Mouse (Mus musculus) stomach, embryonic 14.5 days (tissue): ENCODE measurements around the gene 3110018I06Rik. TPM values are rescaled to one million over a fixed set of nuclear protein-coding genes. Genes with fewer than 3 reads are reported as not detected.

Source experiments
- ATAC-seq: fragments of 200-750 bp; cut with Nextera tagmentation; 2 replicates; pipeline ENCODE4 v1.8.0; 2017; ENCODE audit warnings: low read depth, moderate TSS enrichment; ENCODE audit not compliant: insufficient number of reproducible peaks, insufficient read depth, low FRiP score
- H3K27ac ChIP-seq: fragments of 300-500 bp; sonication (generic); 2 replicates; pipeline ENCODE4 v1.5.1; 2014; ENCODE audit warnings: mild to moderate bottlenecking, low read length, moderate library complexity, mixed read lengths
- H3K27me3 ChIP-seq: fragments of 300-500 bp; sonication (generic); 2 replicates; pipeline ENCODE4 v1.6.1; 2014; ENCODE audit warnings: low read length, control low read depth, mixed read lengths; ENCODE audit not compliant: control insufficient read depth, insufficient read depth
- H3K36me3 ChIP-seq: fragments of 300-500 bp; sonication (generic); 2 replicates; pipeline ENCODE4 v1.6.1; 2014; ENCODE audit warnings: mild to moderate bottlenecking, control low read depth, low read length, moderate library complexity, mixed read lengths; ENCODE audit not compliant: control insufficient read depth, insufficient read depth
- H3K4me1 ChIP-seq: fragments of 300-500 bp; sonication (generic); 2 replicates; pipeline ENCODE4 v1.6.1; 2014; ENCODE audit warnings: low read length, control low read depth, mixed read lengths; ENCODE audit not compliant: control insufficient read depth, insufficient read depth
- H3K4me2 ChIP-seq: fragments of 300-500 bp; sonication (generic); replicated peaks from 2 replicates; pipeline ENCODE4 v1.6.1; 2014; ENCODE audit warnings: low read depth, low read length, control low read depth
- H3K4me3 ChIP-seq: fragments of 300-500 bp; sonication (generic); 2 replicates; pipeline ENCODE4 v1.5.1; 2014; ENCODE audit warnings: low read depth, low read length, control low read depth
- H3K9ac ChIP-seq: fragments of 300-500 bp; sonication (generic); replicated peaks from 2 replicates; pipeline ENCODE4 v1.6.1; 2014; ENCODE audit warnings: low read depth, mild to moderate bottlenecking, control low read depth, low read length, moderate library complexity, mixed read lengths
- H3K9me3 ChIP-seq: fragments of 300-500 bp; sonication (generic); 2 replicates; pipeline ENCODE4 v1.6.1; 2016; ENCODE audit warnings: low read depth, low read length, control low read depth; ENCODE audit not compliant: control insufficient read depth
- WGBS: fragments of 180-500 bp; shearing (Covaris S2); extraction: QIAGEN DNeasy Blood & Tissue Kit; methylation state at CpG from one replicate; pipeline ENCODE4 v1.1.7; 2014; 5-methylcytosine and 5-hydroxymethylcytosine counted together
- polyA plus RNA-seq: library from polyadenylated mRNA; unstranded; fragments of >200 nt; fragmentation: Nextera tagmentation; extraction: Ambion mirVana; gene quantifications from 2 replicates; pipeline ENCODE4 v1.2.1, GENCODE M21; 2014

The 3110018I06Rik gene
- not detected in 2 replicates for polyA plus RNA-seq

- Histone ChIP-seq H3K36me3 (no peaks in the 10 kb centered on the region), H3K27ac (no peak within 1 kb of the TSS), H3K4me3 (no peak within 1 kb of the TSS), H3K4me2 (no peak within 1 kb of the TSS), H3K9me3 (no peaks in the 10 kb centered on the region), H3K4me1 (no peaks in the 10 kb centered on the region), H3K27me3 (no peaks in the 10 kb centered on the region), H3K9ac (no peak within 1 kb of the TSS)
- no peak for ATAC-seq
- 77% methylated on average over 6 of the region's 6 CpGs for WGBS
Observed at GRCm38 (mm10) chr12:107488371-107488770, at the start of gene 3110018I06Rik. Gene 3110018I06Rik, plus strand, starts transcription at chr12:107488632.

GRCm38 (mm10) chr12:107444681-107445080 is 43.8 kb upstream of the 3110018I06Rik start:
- Histone ChIP-seq H3K27me3 (no peaks in the 10 kb centered on the region), H3K9me3 (no peaks in the 10 kb centered on the region), H3K27ac (no peak overlapping the region), H3K4me2 (no peak overlapping the region), H3K9ac (no peak overlapping the region), H3K4me1 (no peaks in the 10 kb centered on the region), H3K36me3 (no peaks in the 10 kb centered on the region), H3K4me3 (no peak overlapping the region)
- 83% methylated on average over 7 of the region's 7 CpGs for WGBS
- ATAC-seq, result no peak

GRCm38 (mm10) chr12:107457835-107458234 is 30.6 kb upstream of the 3110018I06Rik start:
- ATAC-seq, result no peak
- 72% methylated on average over 9 of the region's 9 CpGs for WGBS
- H3K9ac ChIP-seq, result no peak overlapping the region
- no peak overlapping the region for H3K4me3 ChIP-seq
- no peaks in the 10 kb centered on the region for H3K4me1 ChIP-seq
- H3K9me3 ChIP-seq, result no peaks in the 10 kb centered on the region
- H3K27me3 ChIP-seq, result no peaks in the 10 kb centered on the region
- H3K4me2 ChIP-seq, result no peak overlapping the region
- H3K36me3 ChIP-seq, result no peaks in the 10 kb centered on the region
- no peak overlapping the region for H3K27ac ChIP-seq

GRCm38 (mm10) chr12:107464731-107465130 is 23.7 kb upstream of the 3110018I06Rik start:
- no peak overlapping the region for H3K9ac ChIP-seq
- 7% methylated on average over 5 of the region's 5 CpGs for WGBS
- no peak overlapping the region for H3K4me2 ChIP-seq

GRCm38 (mm10) chr12:107476441-107477291 is 11.8 kb upstream of the 3110018I06Rik start:
- H3K9ac ChIP-seq, result no peak overlapping the region
- no peaks in the 10 kb centered on the region for H3K9me3 ChIP-seq
- ATAC-seq, result no peak
- 70% methylated on average over 12 of the region's 12 CpGs for WGBS
- no peaks in the 10 kb centered on the region for H3K27me3 ChIP-seq
- H3K4me1 ChIP-seq, result no peaks in the 10 kb centered on the region
- H3K27ac ChIP-seq, result no peak overlapping the region
- no peak overlapping the region for H3K4me3 ChIP-seq
- no peaks in the 10 kb centered on the region for H3K36me3 ChIP-seq
- H3K4me2 ChIP-seq, result no peak overlapping the region

More at GRCm38 (mm10) chr12:107464731-107465130, 23.7 kb upstream of the 3110018I06Rik start:
- Histone ChIP-seq H3K27me3 (no peaks in the 10 kb centered on the region), H3K9me3 (no peaks in the 10 kb centered on the region), H3K36me3 (no peaks in the 10 kb centered on the region), H3K4me3 (no peak overlapping the region), H3K27ac (no peak overlapping the region), H3K4me1 (no peaks in the 10 kb centered on the region)
- ATAC-seq, result no peak

- Histone ChIP-seq H3K9ac (no peak overlapping the region), H3K4me2 (no peak overlapping the region), H3K9me3 (no peaks in the 10 kb centered on the region), H3K27ac (no peak overlapping the region), H3K27me3 (no peaks in the 10 kb centered on the region), H3K36me3 (no peaks in the 10 kb centered on the region), H3K4me3 (no peak overlapping the region), H3K4me1 (no peaks in the 10 kb centered on the region)
- ATAC-seq, result no peak
- WGBS, result 18% methylated on average over 3 of the region's 3 CpGs
Observed at GRCm38 (mm10) chr12:107479350-107479749, 9.1 kb upstream of the 3110018I06Rik start.

GRCm38 (mm10) chr12:107483031-107483430 is 5.4 kb upstream of the 3110018I06Rik start:
- Histone ChIP-seq H3K27ac (no peak overlapping the region), H3K27me3 (no peaks in the 10 kb centered on the region), H3K4me3 (no peak overlapping the region), H3K9ac (no peak overlapping the region), H3K4me1 (no peaks in the 10 kb centered on the region), H3K4me2 (no peak overlapping the region), H3K36me3 (no peaks in the 10 kb centered on the region), H3K9me3 (no peaks in the 10 kb centered on the region)
- 74% methylated on average over 5 of the region's 5 CpGs for WGBS
- no peak for ATAC-seq

- no peak overlapping the region for H3K27ac ChIP-seq
- H3K9me3 ChIP-seq, result no peaks in the 10 kb centered on the region
- no peaks in the 10 kb centered on the region for H3K36me3 ChIP-seq
- no peak overlapping the region for H3K9ac ChIP-seq
- no peak overlapping the region for H3K4me2 ChIP-seq
- 67% methylated on average over 1 of the region's 1 CpGs for WGBS
- H3K27me3 ChIP-seq, result no peaks in the 10 kb centered on the region
- H3K4me1 ChIP-seq, result no peaks in the 10 kb centered on the region
- H3K4me3 ChIP-seq, result no peak overlapping the region
- ATAC-seq, result no peak
Observed at GRCm38 (mm10) chr12:107491344-107491743, 2.9 kb downstream of the 3110018I06Rik start.
